Mouse (Mus musculus) spleen, adult 2 months (tissue): ENCODE data around the gene Rab19. TPM values are rescaled to one million over a fixed set of nuclear protein-coding genes. Genes with fewer than 3 reads are reported as not detected.

ENCODE experiments used
- DNase-seq, 2 experiments: peaks; one replicate each; pipeline versions ENCODE4 v3.0.0 to v3.0.0-alpha.2; 2012 to 2021; ENCODE audit warnings: low spot score in 2 of 2, low read depth in 1 of 2
- H3K27ac ChIP-seq: fragments of 200-500 bp; 2 replicates; pipeline ENCODE4 v1.5.1; 2012; ENCODE audit warnings: low read length, inconsistent platforms; ENCODE audit not compliant: insufficient read depth
- H3K27me3 ChIP-seq: fragments of 200-500 bp; 2 replicates; pipeline ENCODE4 v1.6.1; 2012; ENCODE audit warnings: mild to moderate bottlenecking, moderate library complexity, low read length, inconsistent platforms; ENCODE audit not compliant: control insufficient read depth, insufficient read depth
- H3K36me3 ChIP-seq: fragments of 200-500 bp; 2 replicates; pipeline ENCODE4 v1.6.1; 2012; ENCODE audit warnings: mild to moderate bottlenecking, low read length, inconsistent platforms; ENCODE audit not compliant: control insufficient read depth, insufficient read depth
- H3K4me1 ChIP-seq: fragments of 200-500 bp; 2 replicates; pipeline ENCODE4 v1.6.1; 2011; ENCODE audit warnings: inconsistent platforms; ENCODE audit not compliant: control insufficient read depth, insufficient read depth, insufficient read length
- H3K4me3 ChIP-seq: fragments of 200-500 bp; 2 replicates; pipeline ENCODE4 v1.5.1; 2011; ENCODE audit warnings: mild to moderate bottlenecking, inconsistent platforms; ENCODE audit not compliant: insufficient read depth, insufficient read length; ENCODE audit errors: extremely low read depth
- CTCF ChIP-seq: fragments of 200-500 bp; IDR thresholded peaks from 2 replicates; pipeline ENCODE4 v1.5.1; 2011; ENCODE audit warnings: mild to moderate bottlenecking, inconsistent platforms; ENCODE audit not compliant: insufficient read depth, insufficient read length, insufficient replicate concordance; ENCODE audit errors: extremely low read depth
- POLR2A ChIP-seq: fragments of 200-500 bp; IDR thresholded peaks from 2 replicates; pipeline ENCODE4 v1.6.1; 2011; ENCODE audit warnings: low read depth, low read length, inconsistent platforms
- WGBS: fragments of 180-500 bp; shearing (Covaris S2); methylation state at CpG from one replicate; pipeline ENCODE4 v1.1.7; 2018; 5-methylcytosine and 5-hydroxymethylcytosine counted together
- polyA plus RNA-seq: library from polyadenylated mRNA; depleted of rRNA; stranded (reverse); fragments of >200 nt; gene quantifications from 2 replicates; pipeline ENCODE4 v1.2.3, GENCODE M21; 2012

The Rab19 gene
- polyA plus RNA-seq, 1 experiment, result 4.4 TPM

DNA sequence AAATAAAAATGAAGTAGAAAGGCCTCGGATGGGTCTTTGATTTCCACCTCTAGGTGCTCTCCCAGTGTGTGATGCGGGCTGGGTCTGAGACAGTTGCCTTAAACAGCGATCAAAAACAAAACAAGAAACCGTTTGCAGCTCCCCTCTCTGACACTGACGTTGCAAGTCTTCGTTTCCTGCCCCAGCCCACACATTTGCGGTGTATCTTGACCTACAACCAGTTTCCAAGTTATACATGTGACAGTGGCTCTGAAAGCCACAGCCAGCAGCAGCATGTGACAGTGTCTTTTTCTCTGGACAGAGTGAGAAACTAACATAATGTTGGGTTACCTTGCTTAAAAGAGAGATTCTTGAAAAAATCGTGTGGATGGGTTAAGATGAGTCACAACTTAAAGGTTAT, 1.2 kb upstream of the Rab19 start:
- 13% methylated on average over 8 of the region's 8 CpGs for WGBS
- Histone ChIP-seq H3K27ac (peak overlapping the region; percentile 77), H3K36me3 (0 out of 2 replicates have a peak, but pooled peaks cover 2% of the 10 kb centered on the region), H3K27me3 (no peaks in the 10 kb centered on the region), H3K4me3 (no peak overlapping the region), H3K4me1 (peaks cover 10% of the 10 kb centered on the region)
- DNase-seq, result peak; percentile 55 to 73
- no peak for TF ChIP-seq CTCF
- no peak for TF ChIP-seq POLR2A

DNA sequence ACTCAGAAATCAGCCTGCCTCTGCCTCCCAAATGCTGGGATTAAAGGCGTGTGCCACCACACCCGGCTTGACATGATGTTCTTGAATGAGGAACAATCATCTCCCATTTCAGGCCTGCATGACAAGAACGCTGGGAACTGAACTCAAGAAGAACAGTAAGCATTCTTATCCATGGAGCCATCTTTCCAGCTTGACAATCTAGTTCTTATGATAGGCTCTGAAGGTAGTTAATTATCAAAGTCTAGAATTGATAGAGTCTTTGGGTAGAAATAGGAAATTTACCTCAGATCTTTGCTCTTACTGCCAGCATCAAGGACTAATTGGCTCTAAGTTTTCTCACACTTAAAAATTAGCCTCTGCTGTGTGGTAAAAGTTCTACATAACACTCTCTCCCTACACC, 699 bp upstream of the Rab19 start:
- H3K27ac ChIP-seq, result peak overlapping the region; percentile 77; the same call in 1 of the 2 replicates
- H3K27me3 ChIP-seq, result no peaks in the 10 kb centered on the region
- DNase-seq, result no peak

DNA sequence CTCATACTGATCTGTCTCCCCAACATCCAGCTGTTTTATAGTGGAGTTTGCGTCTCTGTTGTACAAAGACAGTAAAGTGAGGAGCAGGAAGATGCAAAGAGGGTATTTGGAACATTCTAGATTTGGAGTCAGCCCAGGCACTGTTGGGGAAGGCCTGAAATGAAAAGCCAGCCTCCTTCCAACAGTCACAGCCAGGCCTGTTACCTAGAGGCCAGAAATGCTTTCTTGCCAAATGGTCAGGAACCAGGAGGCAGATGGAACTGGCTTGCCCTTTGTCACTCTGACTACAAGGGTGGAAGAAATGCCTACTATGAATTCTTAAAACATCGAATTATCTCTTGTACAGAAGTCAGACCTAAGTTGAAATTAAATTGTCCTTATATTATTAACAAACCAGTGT, 9.0 kb downstream of the Rab19 start:
- H3K4me3 ChIP-seq, result no peak overlapping the region
- H3K27me3 ChIP-seq, result no peaks in the 10 kb centered on the region
- 95% methylated on average over 2 of the region's 2 CpGs for WGBS
- no peaks in the 10 kb centered on the region for H3K4me1 ChIP-seq
- no peak for DNase-seq
- no peak overlapping the region for H3K27ac ChIP-seq
- peaks cover 18% of the 10 kb centered on the region for H3K36me3 ChIP-seq
- TF ChIP-seq CTCF, result no peak
- TF ChIP-seq POLR2A, result no peak

More for the DNA sequence above, 699 bp upstream of the Rab19 start:
- Histone ChIP-seq H3K36me3 (0 out of 2 replicates have a peak, but pooled peaks cover 2% of the 10 kb centered on the region), H3K4me3 (no peak overlapping the region), H3K4me1 (peaks cover 10% of the 10 kb centered on the region)
- 32% methylated on average over 3 of the region's 3 CpGs for WGBS
- TF ChIP-seq POLR2A (no peak), CTCF (no peak)

DNA sequence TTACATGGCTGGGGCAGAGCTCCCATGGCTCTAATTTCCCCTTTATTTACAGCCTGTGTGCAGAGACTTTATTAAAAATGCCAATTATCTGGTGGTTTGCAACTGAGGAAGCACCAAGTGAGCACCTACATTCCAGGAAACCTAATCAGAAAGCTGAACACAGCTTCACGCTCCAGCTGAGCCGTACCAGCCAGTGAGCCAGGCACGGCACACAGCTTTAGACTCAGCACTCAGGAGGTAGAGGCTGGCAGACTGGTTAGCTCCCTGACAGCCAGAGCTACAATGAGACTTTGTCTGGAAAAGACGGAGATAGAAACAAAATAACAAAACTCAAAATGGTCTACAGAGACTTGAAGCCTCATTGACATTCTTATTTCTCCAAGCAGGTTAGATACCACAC, 14.5 kb downstream of the Rab19 start:
- 87% methylated on average over 4 of the region's 4 CpGs for WGBS
- Histone ChIP-seq H3K4me3 (no peak overlapping the region), H3K27ac (no peak overlapping the region), H3K4me1 (no peaks in the 10 kb centered on the region), H3K36me3 (peaks cover 14% of the 10 kb centered on the region), H3K27me3 (no peaks in the 10 kb centered on the region)
- DNase-seq, result no peak
- TF ChIP-seq CTCF, result no peak

DNA sequence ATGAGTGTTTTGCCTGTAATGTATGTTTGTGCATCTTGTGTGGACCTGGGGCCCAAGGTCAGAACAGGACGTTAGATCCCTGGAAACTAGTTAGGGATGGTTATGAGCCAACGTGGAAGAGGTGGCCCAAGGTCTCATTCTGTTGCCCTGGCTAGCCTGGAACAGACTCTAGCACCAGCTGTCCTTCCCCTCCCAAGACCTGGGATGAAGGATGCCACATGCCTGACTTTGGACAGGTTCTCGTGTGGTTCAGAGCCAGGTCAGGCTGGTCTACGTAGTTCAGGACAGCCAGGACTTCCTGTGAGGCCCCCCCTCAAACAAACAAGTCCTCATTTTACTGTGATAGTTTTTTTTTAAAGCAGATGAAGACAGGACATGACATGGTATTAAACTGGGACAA, 14.9 kb downstream of the Rab19 start:
- TF ChIP-seq POLR2A (no peak), CTCF (no peak)
- no peak for DNase-seq
- Histone ChIP-seq H3K4me1 (no peaks in the 10 kb centered on the region), H3K36me3 (peaks cover 13% of the 10 kb centered on the region), H3K27me3 (no peaks in the 10 kb centered on the region), H3K27ac (no peak overlapping the region), H3K4me3 (no peak overlapping the region)
- 87% methylated on average over 4 of the region's 4 CpGs for WGBS

DNA sequence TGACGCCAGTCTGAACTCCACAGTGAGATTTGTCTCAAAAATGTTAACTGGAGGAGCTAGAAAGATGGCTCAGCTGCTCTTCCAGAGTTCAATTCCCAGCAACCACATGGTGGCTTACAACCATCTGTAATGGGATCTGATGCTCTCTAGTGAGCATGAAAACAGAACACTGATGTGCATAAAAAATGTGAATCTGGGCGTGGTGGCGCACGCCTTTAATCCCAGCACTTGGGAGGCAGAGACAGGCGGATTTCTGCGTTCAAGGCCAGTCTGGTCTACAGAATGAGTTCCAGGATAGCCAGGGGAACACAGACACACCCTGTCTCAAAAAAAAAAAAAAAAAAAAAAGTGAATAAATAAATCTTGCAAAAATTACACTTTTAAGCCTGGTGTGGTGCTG, 16.1 kb downstream of the Rab19 start:
- no peak for DNase-seq
- Histone ChIP-seq H3K36me3 (peaks cover 18% of the 10 kb centered on the region), H3K4me3 (no peak overlapping the region), H3K27me3 (no peaks in the 10 kb centered on the region), H3K4me1 (no peaks in the 10 kb centered on the region), H3K27ac (no peak overlapping the region)
- no peak for TF ChIP-seq CTCF
- no peak for TF ChIP-seq POLR2A
- 96% methylated on average over 6 of the region's 6 CpGs for whole genome bisulfite sequencing

DNA sequence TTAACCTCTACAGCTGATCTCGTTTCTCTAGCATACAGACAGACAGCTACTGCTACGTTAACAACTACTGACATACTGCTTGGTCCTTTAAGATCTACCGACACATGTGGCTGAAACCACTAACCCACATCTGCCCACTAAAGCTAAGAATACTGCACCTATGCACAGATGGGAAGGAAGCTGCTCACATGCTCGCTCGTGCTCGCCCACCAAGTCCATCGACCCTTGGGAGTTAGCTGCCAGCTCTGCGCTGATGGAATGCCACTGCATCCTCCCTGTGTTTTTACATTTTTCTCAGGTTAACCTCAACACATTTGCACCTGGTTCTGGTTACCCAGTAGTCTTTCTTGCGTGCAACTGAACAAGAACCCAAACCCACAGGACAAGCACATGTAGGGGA, 17.4 kb downstream of the Rab19 start:
- peaks cover 21% of the 10 kb centered on the region for H3K36me3 ChIP-seq
- no peaks in the 10 kb centered on the region for H3K27me3 ChIP-seq
- 31% methylated on average over 9 of the region's 9 CpGs for WGBS

DNA sequence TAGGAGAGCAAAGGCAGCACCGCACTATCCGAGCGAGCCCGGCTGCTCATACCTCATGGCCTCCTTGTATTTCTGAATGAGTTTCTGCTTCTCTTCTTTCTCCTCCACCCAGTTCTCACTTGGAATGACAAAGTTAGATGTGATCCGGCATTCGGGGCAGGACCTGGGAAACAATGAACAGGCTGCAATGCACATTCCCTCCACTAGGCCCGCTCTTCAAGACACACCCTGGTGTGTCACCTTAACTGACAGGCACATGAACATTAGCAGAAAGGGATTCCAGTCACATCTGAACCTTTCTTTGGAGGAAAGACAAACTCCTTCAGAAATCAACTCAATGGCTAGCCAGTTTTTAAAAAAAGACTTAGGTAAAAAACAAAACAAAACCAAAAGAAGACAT, 19.4 kb downstream of the Rab19 start:
- Histone ChIP-seq H3K27me3 (no peaks in the 10 kb centered on the region), H3K36me3 (peaks cover 29% of the 10 kb centered on the region), H3K4me1 (no peaks in the 10 kb centered on the region), H3K27ac (no peak overlapping the region), H3K4me3 (no peak overlapping the region)
- 95% methylated on average over 7 of the region's 7 CpGs for WGBS
- TF ChIP-seq CTCF, result no peak
- no peak for TF ChIP-seq POLR2A
- no peak for DNase-seq

More for the DNA sequence above, 17.4 kb downstream of the Rab19 start:
- DNase-seq, result no peak
- H3K27ac ChIP-seq, result no peak overlapping the region
- TF ChIP-seq POLR2A (no peak), CTCF (no peak)
- H3K4me3 ChIP-seq, result no peak overlapping the region
- no peaks in the 10 kb centered on the region for H3K4me1 ChIP-seq
